ENCODE assay signal across 9 mouse cellular contexts in genomic region chr5:135956300-135957206, GRCm38 (mm10). TPM values are rescaled to one million over a fixed set of nuclear protein-coding genes. Genes with fewer than 3 reads are reported as not detected.
DNase-seq lines count a peak whose midpoint lies in the region; ATAC-seq and TF ChIP-seq lines count a peak whose summit lies in the region.
"Had no signal": no experiment of that assay in that cellular context is flagged by ENCODE, and none has a peak within 500 bp of the region (broad histone marks: within the 10 kb centered on the region; RNA-seq: fewer than 3 reads in every experiment).

No protein-coding gene starts in this region.

- peak overlapping the region; percentile 70 for H3K4me2 ChIP-seq in heart, embryonic 13.5 days
- peak overlapping the region; percentile 27; the same call in 1 of the 2 replicates for H3K4me2 ChIP-seq in midbrain, embryonic 11.5 days

- no peak for TF ChIP-seq CTCF in G1E (IDR thresholded peaks at IDR 0.05; ENCODE audit: low read depth, low read length)

- DNase-seq in heart, postnatal 14 days: no peak
- DNase-seq in G1E (ENCODE audit: low spot score) (no peak), MN1 (ENCODE audit: low spot score) (no peak)
- DNase-seq in hindbrain, embryonic 10.5 days (ENCODE audit: low spot score): no peak
- DNase-seq in midbrain, embryonic 11.5 days (ENCODE audit: low spot score, missing footprints): peak; percentile 83
- no peak for DNase-seq in right cerebral cortex, postnatal 36 days (ENCODE audit: low spot score in 2 of 2)
- no peak for DNase-seq in layer of hippocampus, postnatal 14 days (ENCODE audit: low spot score in 2 of 2)

- no peaks in the 10 kb centered on the region for H3K36me3 ChIP-seq in heart, embryonic 13.5 days
- peaks cover 15% of the 10 kb centered on the region for H3K36me3 ChIP-seq in G1E (replicated peaks)
- no peaks in the 10 kb centered on the region for H3K36me3 ChIP-seq in hindbrain, embryonic 10.5 days
- H3K36me3 ChIP-seq in midbrain, embryonic 11.5 days (ENCODE audit: control insufficient read depth, insufficient read depth, low read length): no peaks in the 10 kb centered on the region

- WGBS in heart, embryonic 13.5 days: 85% methylated on average over 9 of the region's 9 CpGs
- 88% methylated on average over 9 of the region's 9 CpGs for WGBS in hindbrain, embryonic 10.5 days
- WGBS in midbrain, embryonic 11.5 days: 85% methylated on average over 9 of the region's 9 CpGs

- no peak for ATAC-seq in heart, embryonic 13.5 days (ENCODE audit: extremely low read depth, insufficient number of reproducible peaks, low FRiP score, low TSS enrichment)
- ATAC-seq in G1E (ENCODE audit: extremely low read depth, insufficient number of reproducible peaks, low FRiP score, poor library complexity, severe bottlenecking): no peak
- ATAC-seq in midbrain, embryonic 11.5 days (ENCODE audit: low FRiP score): no peak

- peak overlapping the region; percentile 95 for H3K27ac ChIP-seq in heart, embryonic 13.5 days (replicated peaks)
- H3K27ac ChIP-seq in hindbrain, embryonic 10.5 days: peak overlapping the region; percentile 92
- H3K27ac ChIP-seq in midbrain, embryonic 11.5 days (ENCODE audit: low read depth, low read length): peak overlapping the region; percentile 63

- H3K27me3 ChIP-seq in heart, embryonic 13.5 days (replicated peaks): no peaks in the 10 kb centered on the region
- no peaks in the 10 kb centered on the region for H3K27me3 ChIP-seq in G1E (ENCODE audit: insufficient read depth, low read length)
- H3K27me3 ChIP-seq in hindbrain, embryonic 10.5 days (ENCODE audit: insufficient read depth, poor library complexity, severe bottlenecking): no peaks in the 10 kb centered on the region
- no peaks in the 10 kb centered on the region for H3K27me3 ChIP-seq in midbrain, embryonic 11.5 days (ENCODE audit: control insufficient read depth, insufficient read depth, low read length)

- H3K4me3 ChIP-seq in heart, embryonic 13.5 days: no peak overlapping the region
- peak overlapping the region; percentile 48; the same call in 1 of the 2 replicates for H3K4me3 ChIP-seq in G1E (ENCODE audit: low read depth, low read length)
- H3K4me3 ChIP-seq in hindbrain, embryonic 10.5 days: 0 out of 2 replicates have a peak overlapping the region, but pooled peaks have one; percentile 47
- no peak overlapping the region for H3K4me3 ChIP-seq in midbrain, embryonic 11.5 days (ENCODE audit: low read depth, low read length)

- H3K9me3 ChIP-seq in heart, embryonic 13.5 days: no peaks in the 10 kb centered on the region
- no peaks in the 10 kb centered on the region for H3K9me3 ChIP-seq in G1E (replicated peaks)
- H3K9me3 ChIP-seq in hindbrain, embryonic 10.5 days: no peaks in the 10 kb centered on the region
- no peaks in the 10 kb centered on the region for H3K9me3 ChIP-seq in midbrain, embryonic 11.5 days (ENCODE audit: control insufficient read depth, low read length)

- peak overlapping the region; percentile 74 for H3K9ac ChIP-seq in heart, embryonic 13.5 days
- no peak overlapping the region for H3K9ac ChIP-seq in midbrain, embryonic 11.5 days (ENCODE audit: low read length)

- H3K4me1 ChIP-seq in heart, embryonic 13.5 days: peaks cover 22% of the 10 kb centered on the region
- H3K4me1 ChIP-seq in G1E (ENCODE audit: insufficient read depth, low read depth, low read length): peaks cover 72% of the 10 kb centered on the region
- peaks cover 27% of the 10 kb centered on the region for H3K4me1 ChIP-seq in hindbrain, embryonic 10.5 days (replicated peaks)
- peaks cover 4% of the 10 kb centered on the region; the same call in 1 of the 2 replicates for H3K4me1 ChIP-seq in midbrain, embryonic 11.5 days (ENCODE audit: control insufficient read depth, insufficient read depth, low read length)

- intact Hi-C loops in heart, postnatal 14 days (cut with DNase I): loop anchor here (10.0 kb wide), 1 partner anchor 262 kb away; no protein-coding TSS in a partner anchor

RNA-seq across cellular contexts. Expression of gene Ssc4d, which starts 17.8 kb away (rescaled TPM):
- polyA plus RNA-seq in heart, embryonic 13.5 days (2015; fragmentation: Nextera tagmentation; extraction: Ambion mirVana): 1.0 and 1.1 TPM in 2 replicates
- 1 to 10 TPM in 1 of 2 experiments, under 1 TPM in 1; 0.41 to 1.3 TPM for total RNA-seq in heart, postnatal 14 days (2021)
- total RNA-seq in G1E (2014; fragmentation: Nextera tagmentation): 9.1 and 16.4 TPM in 2 replicates
- 3.2 and 5.5 TPM in 2 replicates for total RNA-seq in G1E (2017)
- 1.1 and 1.5 TPM in 2 replicates for polyA plus RNA-seq in G1E (2012)
- 1.3 and 1.6 TPM in 2 replicates for polyA plus RNA-seq in hindbrain, embryonic 10.5 days (2016; fragmentation: Nextera tagmentation; extraction: Ambion mirVana)
- polyA plus RNA-seq in midbrain, embryonic 11.5 days (2014; fragmentation: Nextera tagmentation; extraction: Ambion mirVana): 0.68 and 0.86 TPM in 2 replicates
- 1 to 10 TPM; 1.7 to 2.0 TPM for total RNA-seq in layer of hippocampus, postnatal 14 days (2021)

RNA-seq across cellular contexts. Expression of gene Ywhag, which starts 22.1 kb away (rescaled TPM):
- polyA plus RNA-seq in heart, embryonic 13.5 days (2015; fragmentation: Nextera tagmentation; extraction: Ambion mirVana): 157 and 163 TPM in 2 replicates
- 100 to 1,000 TPM; 284 to 301 TPM for total RNA-seq in heart, postnatal 14 days (2021)
- 168 and 200 TPM in 2 replicates for total RNA-seq in G1E (2014; fragmentation: Nextera tagmentation)
- 73.5 and 99.8 TPM in 2 replicates for total RNA-seq in G1E (2017)
- polyA plus RNA-seq in G1E (2012): 246 and 281 TPM in 2 replicates
- 274 and 348 TPM in 2 replicates for polyA plus RNA-seq in hindbrain, embryonic 10.5 days (2016; fragmentation: Nextera tagmentation; extraction: Ambion mirVana)
- 182 and 188 TPM in 2 replicates for polyA plus RNA-seq in midbrain, embryonic 11.5 days (2014; fragmentation: Nextera tagmentation; extraction: Ambion mirVana)
- 1,000 to 10,000 TPM; 1,522 to 1,558 TPM for total RNA-seq in layer of hippocampus, postnatal 14 days (2021)

RNA-seq across cellular contexts. Expression of gene Zp3, which starts 23.3 kb away (rescaled TPM):
- 0.11 TPM in 1 of 2 replicates, not detected in the other for polyA plus RNA-seq in heart, embryonic 13.5 days (2015; fragmentation: Nextera tagmentation; extraction: Ambion mirVana)
- not detected for total RNA-seq in heart, postnatal 14 days (2021)
- not detected in 2 replicates for total RNA-seq in G1E (2014; fragmentation: Nextera tagmentation)
- not detected in 2 replicates for total RNA-seq in G1E (2017)
- polyA plus RNA-seq in G1E (2012): not detected in 2 replicates
- not detected in 2 replicates for polyA plus RNA-seq in hindbrain, embryonic 10.5 days (2016; fragmentation: Nextera tagmentation; extraction: Ambion mirVana)
- not detected in 2 replicates for polyA plus RNA-seq in midbrain, embryonic 11.5 days (2014; fragmentation: Nextera tagmentation; extraction: Ambion mirVana)
- total RNA-seq in layer of hippocampus, postnatal 14 days (2021): not detected
- total RNA-seq: hematopoietic stem cell, adult 5-6 weeks had no signal

RNA-seq across cellular contexts. Expression of gene Dtx2, which starts 38.0 kb away (rescaled TPM):
- polyA plus RNA-seq in heart, embryonic 13.5 days (2015; fragmentation: Nextera tagmentation; extraction: Ambion mirVana): 23.0 and 23.9 TPM in 2 replicates
- total RNA-seq in heart, postnatal 14 days (2021): 1 to 10 TPM; 8.5 to 8.9 TPM
- total RNA-seq in G1E (2014; fragmentation: Nextera tagmentation) (18.4 and 25.6 TPM in 2 replicates), G1E (2017) (5.1 and 7.1 TPM in 2 replicates)
- 23.7 and 25.2 TPM in 2 replicates for polyA plus RNA-seq in G1E (2012)
- polyA plus RNA-seq in hindbrain, embryonic 10.5 days (2016; fragmentation: Nextera tagmentation; extraction: Ambion mirVana): 34.8 and 38.1 TPM in 2 replicates
- polyA plus RNA-seq in midbrain, embryonic 11.5 days (2014; fragmentation: Nextera tagmentation; extraction: Ambion mirVana): 23.2 and 29.6 TPM in 2 replicates
- 1 to 10 TPM; 9.1 to 9.5 TPM for total RNA-seq in layer of hippocampus, postnatal 14 days (2021)

Comparison
In these comparisons a context has a peak if more than half of its experiments do, and no peak if none do; other contexts are left out.
1. H3K4me3 ChIP-seq: peak in G1E (single experiment) and hindbrain, embryonic 10.5 days (single experiment); none in heart, embryonic 13.5 days (single experiment) and midbrain, embryonic 11.5 days (single experiment).
2. Peak in every context shown above with its lines, with median percentiles within 50 percentile points of each other: H3K27ac ChIP-seq.